Mouse (Mus musculus) lung, postnatal 0 days (tissue): ENCODE measurements at regions not wholly inside any gene's neighbourhood (a gene's known extent, or its start where the extent isn't known, plus 50 kb on each side); places are given as distances from the start of the nearest gene placed in this dataset.

Experiments used
- CTCF ChIP-seq: IDR thresholded peaks from 2 replicates; pipeline ENCODE4 v1.5.1; 2016; ENCODE audit warnings: antibody characterized with exemption, mild to moderate bottlenecking
- EP300 ChIP-seq: IDR thresholded peaks from 2 replicates; pipeline ENCODE4 v1.6.1; 2016; ENCODE audit warnings: antibody characterized with exemption, mild to moderate bottlenecking, control low read depth

GRCm38 (mm10) chr1:51538836-51539235 lies 60.6 kb upstream of the Nabp1 start:
- TF ChIP-seq CTCF (no peak), EP300 (no peak)
